Mouse (Mus musculus) kidney, postnatal 25 days (tissue): ENCODE results near the gene Mpg.
"Not testable (repeated sequence)": the region's sequence is repeated elsewhere in the genome, so short reads cannot be mapped to it uniquely, and the experiment has no call there.

Source experiments
- DNase-seq, 2 experiments: peaks; one replicate each; pipeline ENCODE4 v3.0.0; 2021; ENCODE audit warnings: mixed read lengths in 2 of 2

The Mpg gene

GRCm38 (mm10) chr11:32226124-32226871, at the start of gene Mpg:
Gene Mpg, plus strand, starts transcription at chr11:32226505.
- DNase-seq, result peak; percentile 91 to 95

GRCm38 (mm10) chr11:32178506-32178905, 47.8 kb upstream of the Mpg start:
- no peak for DNase-seq

- DNase-seq, result no peak
Observed at GRCm38 (mm10) chr11:32181246-32181645, 45.1 kb upstream of the Mpg start.

GRCm38 (mm10) chr11:32181973-32182868, 44.1 kb upstream of the Mpg start:
- peak; percentile 79 to 92 for DNase-seq

- no peak for DNase-seq
Observed at GRCm38 (mm10) chr11:32184469-32184868, 41.8 kb upstream of the Mpg start.

DNA sequence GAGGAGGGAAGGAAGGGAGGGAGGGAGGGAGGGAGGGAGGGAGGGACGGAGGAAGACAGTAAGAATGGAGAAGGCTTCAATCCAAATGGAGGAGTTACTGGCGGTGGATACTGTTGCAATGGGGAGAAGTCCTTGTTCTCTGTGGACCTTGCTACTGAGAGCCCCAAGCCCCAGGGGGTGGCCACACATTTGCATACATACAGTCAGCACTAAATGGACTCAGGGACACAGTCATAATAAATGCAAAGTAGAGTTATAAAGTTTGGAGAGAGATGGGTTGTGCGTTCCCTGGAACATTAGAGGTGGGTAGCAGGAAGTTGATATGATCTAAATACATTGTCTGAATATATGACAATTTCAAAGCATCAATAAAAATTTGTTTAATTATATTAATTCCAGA, 40.3 kb upstream of the Mpg start:
- no peak for DNase-seq

- no peak for DNase-seq
Observed at GRCm38 (mm10) chr11:32187256-32187655, 39.0 kb upstream of the Mpg start.

GRCm38 (mm10) chr11:32188881-32189280, 37.4 kb upstream of the Mpg start:
- no peak for DNase-seq

- no peak for DNase-seq
Observed at GRCm38 (mm10) chr11:32189434-32189833, 36.9 kb upstream of the Mpg start.

- DNase-seq, result peak in 1 of 2 experiments; percentile 44
Observed at GRCm38 (mm10) chr11:32190119-32190518, 36.2 kb upstream of the Mpg start.

- no peak for DNase-seq
Observed at GRCm38 (mm10) chr11:32190603-32191110, 35.6 kb upstream of the Mpg start.

DNA sequence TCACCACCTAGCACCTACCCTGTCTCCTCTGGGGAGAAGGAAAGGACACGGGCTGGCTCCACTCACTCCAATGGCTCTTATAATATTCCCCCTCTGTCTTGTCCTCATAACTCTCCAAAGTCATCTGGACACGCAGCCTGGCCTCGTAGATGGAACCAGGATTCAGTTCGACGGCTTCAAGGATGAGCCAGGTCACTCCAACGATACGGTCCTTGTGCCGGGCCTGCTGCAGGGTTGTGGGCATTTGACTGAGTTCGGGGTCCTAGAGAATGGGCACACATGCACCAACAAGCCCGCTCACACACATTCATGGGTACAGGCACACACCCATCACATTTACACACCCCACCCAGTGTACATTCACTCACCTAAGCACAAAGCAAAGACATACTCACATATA, 33.1 kb upstream of the Mpg start:
- DNase-seq, result no peak

GRCm38 (mm10) chr11:32194086-32194485, 32.2 kb upstream of the Mpg start:
- DNase-seq, result no peak

GRCm38 (mm10) chr11:32194626-32195025, 31.7 kb upstream of the Mpg start:
- DNase-seq, result no peak

- DNase-seq, result peak in 1 of 2 experiments; percentile 21
Observed at GRCm38 (mm10) chr11:32195867-32196540, 30.3 kb upstream of the Mpg start.

- no peak for DNase-seq
Observed at GRCm38 (mm10) chr11:32196727-32197126, 29.6 kb upstream of the Mpg start.

GRCm38 (mm10) chr11:32197766-32198165, 28.5 kb upstream of the Mpg start:
- DNase-seq, result no peak

DNA sequence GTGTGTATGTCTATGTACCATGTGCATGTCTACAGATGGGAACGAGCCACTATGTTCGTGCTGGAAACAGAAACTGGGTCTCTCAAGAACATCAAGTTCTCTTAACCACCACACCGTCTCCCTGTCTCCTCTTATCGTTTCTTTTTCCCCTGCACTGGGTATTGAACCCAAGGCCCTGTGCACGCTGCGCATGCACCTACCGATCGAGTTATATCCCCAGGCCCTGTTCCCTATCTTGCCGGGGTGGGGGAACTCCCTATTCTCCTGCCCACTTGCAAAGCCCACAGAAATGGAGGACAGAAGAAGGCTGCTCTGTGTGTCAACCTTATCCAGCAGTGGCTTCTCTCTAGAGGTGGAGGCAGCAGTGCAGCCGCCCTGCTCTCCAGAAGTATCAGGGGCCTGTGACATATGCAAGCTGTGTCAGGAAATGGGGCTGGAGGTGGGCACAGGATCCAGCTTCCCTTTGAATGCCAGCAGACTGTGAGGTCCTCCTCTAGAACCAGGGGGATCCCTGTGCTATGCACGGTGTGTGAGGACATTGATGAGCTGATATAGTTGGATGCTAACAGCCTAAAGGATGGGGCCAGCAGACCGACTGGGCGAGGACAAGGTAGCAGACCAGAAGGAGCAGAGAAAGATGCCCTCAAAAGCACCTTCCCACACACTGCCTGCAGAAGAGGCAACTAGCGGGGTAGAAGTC, 27.9 kb upstream of the Mpg start:
- DNase-seq, result no peak

GRCm38 (mm10) chr11:32199230-32199629, 27.1 kb upstream of the Mpg start:
- peak in 1 of 2 experiments; percentile 15 for DNase-seq

DNA sequence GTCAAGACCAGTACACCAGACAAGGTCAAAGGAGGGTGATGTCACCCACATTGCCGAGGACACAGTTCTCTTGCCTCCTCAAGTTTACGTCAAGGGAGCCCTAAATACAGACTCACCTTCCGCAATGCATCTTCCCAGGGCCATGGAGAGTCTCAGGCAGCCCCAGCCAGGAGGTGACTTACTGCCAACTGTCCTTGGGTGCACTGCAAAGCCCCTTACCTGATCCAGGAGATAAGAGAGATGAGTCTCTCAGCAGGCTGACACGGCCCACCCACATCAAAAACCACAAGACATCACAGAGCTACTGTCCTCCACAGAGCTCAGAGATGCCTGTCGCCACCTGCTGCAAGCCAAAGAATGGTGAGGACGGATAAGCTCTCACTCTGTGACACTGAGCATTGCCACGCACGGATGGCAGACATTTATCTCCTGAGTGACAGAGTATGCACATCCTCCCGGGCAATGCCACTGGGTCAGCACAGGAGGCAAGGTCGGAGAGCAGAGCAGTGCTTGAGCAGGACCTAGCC, 26.2 kb upstream of the Mpg start, which contains the start of gene Il9r:
Il9r (minus strand) TSS at position 205 of the 527 bp plus-strand sequence.
- peak in 1 of 2 experiments; percentile 12 for DNase-seq

- not testable (repeated sequence) for DNase-seq
Observed at GRCm38 (mm10) chr11:32200992-32201391, 25.3 kb upstream of the Mpg start.
